Mouse (Mus musculus) ovary, adult 10 weeks (tissue): ENCODE results near the gene Fbxw20. TPM values are rescaled to one million over a fixed set of nuclear protein-coding genes. Genes with fewer than 3 reads are reported as not detected.

ENCODE experiments used
- polyA plus RNA-seq: library from polyadenylated mRNA; stranded (reverse); fragments of 350-450 nt; fragmentation: Illumina TruSeq; extraction: RNeasy Lipid Tissue Mini Kit (QIAGEN cat#74804); gene quantifications from one replicate; pipeline ENCODE4 v1.2.3, GENCODE M21; 2014

Fbxw20 gene
- polyA plus RNA-seq, result 17.8 TPM

DNA sequence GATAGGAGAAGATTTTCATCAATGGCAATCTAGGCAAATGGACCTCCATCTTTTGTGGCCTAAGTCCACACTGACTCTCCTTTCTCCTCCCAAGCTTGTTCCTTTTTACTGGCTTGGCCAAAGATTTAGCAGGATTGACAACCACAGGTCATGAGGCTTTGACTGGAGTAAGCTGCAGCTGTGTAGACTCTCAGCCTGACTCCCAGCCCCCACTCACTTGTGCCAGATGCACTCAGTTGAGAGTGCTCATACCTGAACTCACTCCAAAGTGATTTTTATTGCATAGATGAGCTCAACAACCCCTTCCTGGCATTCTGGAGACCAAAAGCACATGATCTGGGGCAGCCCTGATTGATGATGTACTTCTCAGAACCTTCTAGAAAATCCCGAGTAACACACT, at the start of gene Fbxw20:
Gene Fbxw20, minus strand, starts transcription at position 101 of the 400 bp plus-strand sequence.

DNA sequence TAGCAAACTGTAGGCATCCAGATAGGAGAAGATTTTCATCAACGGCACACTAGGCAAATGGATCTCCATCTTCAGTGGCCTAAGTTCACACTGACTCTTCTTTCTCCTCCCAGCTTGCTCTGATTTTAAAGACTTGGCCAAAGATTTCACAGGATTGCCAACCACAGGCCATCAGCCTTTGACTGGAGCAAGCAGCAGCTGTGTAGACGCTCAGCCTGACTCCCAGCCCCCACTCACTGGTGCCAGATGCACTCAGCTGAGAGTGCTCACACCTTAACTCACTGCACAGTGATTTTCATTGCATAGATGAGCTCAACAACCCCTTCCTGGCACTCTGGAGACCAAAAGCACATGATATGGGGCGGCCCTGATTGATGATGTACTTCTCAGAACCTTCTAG, 38.7 kb downstream of the Fbxw20 start, which contains the start of gene Fbxw13:
Gene Fbxw13, minus strand, starts transcription at position 101 of the 400 bp plus-strand sequence.

Other genes starting within 250 kb of the Fbxw20 start
- not detected for gene Ucn2, start 248.7 kb downstream of the Fbxw20 start, polyA plus RNA-seq
- 0.74 TPM for gene Pfkfb4, start 243.0 kb downstream of the Fbxw20 start, polyA plus RNA-seq
- gene Shisa5, start 196.2 kb downstream of the Fbxw20 start, polyA plus RNA-seq, result 23.1 TPM
- not detected for gene Trex1, start 175.0 kb downstream of the Fbxw20 start, polyA plus RNA-seq
- gene Atrip, start 160.6 kb downstream of the Fbxw20 start, polyA plus RNA-seq, result 11.9 TPM
- not detected for gene Ccdc51, start 152.3 kb downstream of the Fbxw20 start, polyA plus RNA-seq
- 524 TPM for gene Tma7, start 152.2 kb downstream of the Fbxw20 start, polyA plus RNA-seq
- gene Plxnb1, start 139.4 kb downstream of the Fbxw20 start, polyA plus RNA-seq, result 1.7 TPM
- 48.7 TPM for gene Fbxw21, start 72.7 kb downstream of the Fbxw20 start, polyA plus RNA-seq
- gene Fbxw13, start 38.8 kb downstream of the Fbxw20 start, polyA plus RNA-seq, result 15.9 TPM
- gene Fbxw14, start 52.9 kb upstream of the Fbxw20 start, polyA plus RNA-seq, result 45.1 TPM
- 71.3 TPM for gene Fbxw28, start 104.9 kb upstream of the Fbxw20 start, polyA plus RNA-seq
- 14.1 TPM for gene Fbxw22, start 169.5 kb upstream of the Fbxw20 start, polyA plus RNA-seq
- 28.6 TPM for gene Fbxw16, start 214.4 kb upstream of the Fbxw20 start, polyA plus RNA-seq